Mouse (Mus musculus) Patski (cell line): ENCODE data around the gene Dchs1. TPM values are rescaled to one million over a fixed set of nuclear protein-coding genes. Genes with fewer than 3 reads are reported as not detected.
A peak's percentile ranks its signal among the peaks of the same experiment; 100 is the strongest.
"Not testable (repeated sequence)": the region's sequence is repeated elsewhere in the genome, so short reads cannot be mapped to it uniquely, and the experiment has no call there.

Source experiments
- ATAC-seq: fragments of 100-300 bp; one replicate; pipeline ENCODE4 v1.8.0; 2021
- CTCF ChIA-PET: fragments of 350-600 bp; sonication (Branson Sonifier 250); formaldehyde crosslinking; loops from one replicate; lab custom pipeline; 2022; ENCODE audit warnings: inconsistent platforms; lab: Charles Lee
- POLR2A ChIA-PET: fragments of 350-600 bp; sonication (Branson Sonifier 250); formaldehyde crosslinking; loops from one replicate; lab custom pipeline; 2022; ENCODE audit warnings: antibody characterized with exemption, inconsistent platforms; lab: Charles Lee
- DNase-seq: peaks from one replicate; pipeline ENCODE4 v3.0.0-alpha.2; 2011; ENCODE audit warnings: low read depth, low spot score
- H3K27me3 ChIP-seq: fragments of 371-371 bp; one replicate; pipeline ENCODE4 v1.5.1; 2021
- CTCF ChIP-seq: fragments of 100-300 bp; IDR thresholded peaks from one replicate; pipeline ENCODE4 v1.5.1; 2021
- in situ Hi-C: fragments of 300-500 bp; cut with MboI; formaldehyde crosslinking; loops from 3 replicates; pipeline ENCODE4 v1.11.1; 2018; ENCODE audit warnings: low pct_unique_long_range_greater_than_20kb, mixed read lengths
- polyA plus RNA-seq: library from polyadenylated mRNA; unstranded; gene quantifications from one replicate; pipeline ENCODE4 v1.2.3, GENCODE M21; 2021

Gene Dchs1
- polyA plus RNA-seq, 1 experiment from 2014 or later = not detected

DNA sequence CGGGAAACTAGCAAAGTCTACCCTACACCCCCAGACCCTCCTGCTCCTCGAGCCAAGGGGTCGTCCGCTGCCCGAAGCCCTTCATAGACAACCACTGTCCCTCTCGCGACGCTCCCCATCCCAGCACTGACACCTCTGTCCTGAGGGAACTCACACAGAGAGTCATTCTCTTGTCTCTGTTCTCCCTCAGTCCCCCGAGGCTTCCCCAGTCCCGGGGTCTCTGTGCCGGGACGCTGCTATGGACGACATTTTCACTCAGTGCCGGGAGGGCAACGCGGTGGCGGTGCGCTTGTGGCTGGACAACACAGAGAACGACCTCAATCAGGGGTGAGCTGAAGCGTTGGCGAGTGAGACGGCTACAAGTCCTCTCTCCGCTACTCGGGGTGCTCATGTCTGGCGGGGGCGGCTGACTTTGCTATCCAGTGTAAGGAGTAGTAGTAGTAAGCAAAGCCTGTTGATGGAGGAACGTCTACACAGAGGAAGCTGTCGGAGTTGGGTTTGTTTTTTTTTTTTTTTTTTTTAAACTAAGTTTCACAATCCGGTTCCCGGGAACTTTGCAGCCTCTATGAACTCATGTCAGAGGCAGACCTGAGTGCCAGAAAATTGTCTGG lies 50.4 kb downstream of the Dchs1 start, which contains the start of gene Rrp8:
TSS of gene Rrp8 (minus strand) at position 475 of the 611 bp plus-strand sequence.
- DNase-seq = no peak
- CTCF ChIA-PET = interaction anchor here (0.7 to 1.0 kb wide), 2 partner anchors 15 to 203 kb away, joined by 3 read pairs; partner anchors contain the start of gene Tpp1
- peak; percentile 24 for ATAC-seq
- H3K27me3 ChIP-seq = no peaks in the 10 kb centered on the region
- in situ Hi-C loops = loop anchor here (5.0 to 10.0 kb wide), 3 partner anchors 95 to 342 kb away; partner anchors contain the start of genes Arfip2, Gm45799, Smpd1 and Timm10b
- no peak for TF ChIP-seq CTCF
- POLR2A ChIA-PET = interaction anchor here (0.7 to 1.6 kb wide), 2 partner anchors 71 to 75 kb away, joined by 4 to 7 read pairs; no protein-coding TSS in a partner anchor

DNA sequence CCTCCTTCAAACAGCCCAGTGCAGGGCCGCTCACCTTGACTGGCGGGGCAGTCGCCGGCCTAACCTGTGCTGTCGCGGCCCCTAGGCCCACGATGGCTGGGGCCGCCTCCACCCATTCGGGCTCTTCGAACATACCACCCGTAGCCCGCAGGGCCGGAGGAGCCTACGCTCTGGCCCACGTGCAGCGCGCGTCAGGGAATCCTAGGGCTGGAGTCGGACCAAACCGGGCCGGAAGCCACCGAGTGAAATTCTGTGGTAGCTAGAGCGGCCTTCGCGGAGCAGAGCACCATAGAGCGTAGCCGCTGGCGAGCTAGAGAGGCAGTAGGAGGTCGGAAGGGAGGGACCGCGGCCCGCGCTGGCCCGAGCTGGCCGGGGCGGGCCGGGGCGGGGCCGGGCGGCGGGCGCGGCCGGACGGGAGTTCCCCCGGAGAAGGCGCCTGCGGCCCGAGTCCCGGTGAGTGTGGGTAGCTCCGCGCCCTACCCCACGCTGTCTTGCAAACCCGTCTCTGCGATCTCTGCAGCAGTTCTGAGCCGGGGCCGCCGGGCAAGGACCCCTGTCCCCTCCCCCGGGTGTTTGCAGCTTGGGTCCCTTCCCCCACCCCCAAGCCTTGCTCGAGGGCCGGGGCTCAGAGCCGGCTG lies 51.1 kb downstream of the Dchs1 start, which contains the start of gene Ilk:
TSS of gene Ilk (plus strand) at position 329 of the 638 bp plus-strand sequence.
- CTCF ChIA-PET = interaction anchor here (0.8 to 2.1 kb wide), 3 partner anchors 10 to 202 kb away, joined by 3 to 9 read pairs (median 3); no protein-coding TSS in a partner anchor
- ATAC-seq = peak; percentile 78
- peak; percentile 69 for DNase-seq
- no peaks in the 10 kb centered on the region for H3K27me3 ChIP-seq
- no peak for TF ChIP-seq CTCF
- POLR2A ChIA-PET = interaction anchor here (1.1 kb wide), 1 partner anchor 74 kb away, joined by 3 read pairs; the partner anchor contains the start of gene Mrpl17
- in situ Hi-C loops = loop anchor here (5.0 to 10.0 kb wide), 3 partner anchors 94 to 342 kb away; partner anchors contain the start of genes Arfip2, Gm45799, Smpd1 and Timm10b

DNA sequence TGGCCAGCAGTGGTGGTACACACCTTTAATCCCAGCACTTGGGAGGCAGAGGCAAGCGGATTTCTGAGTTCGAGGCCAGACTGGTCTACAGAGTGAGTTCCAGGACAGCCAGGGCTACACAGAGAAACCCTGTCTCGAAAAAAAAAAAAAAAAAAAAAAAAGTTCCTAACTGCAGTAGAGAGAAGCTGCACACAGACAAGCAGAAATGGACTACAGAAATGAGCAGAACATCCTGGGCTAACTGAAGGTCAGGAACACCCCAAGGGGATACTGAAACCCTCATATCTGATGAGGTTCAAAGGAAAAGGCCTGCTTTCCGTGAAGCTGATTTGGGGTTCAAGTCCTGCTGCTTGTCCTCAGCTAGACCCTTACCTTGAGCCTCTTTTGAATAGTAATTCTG lies 52.0 kb downstream of the Dchs1 start:
- in situ Hi-C loops = loop anchor here (5.0 to 10.0 kb wide), 3 partner anchors 93 to 341 kb away; partner anchors contain the start of genes Arfip2, Gm45799, Smpd1 and Timm10b
- H3K27me3 ChIP-seq, ATAC-seq, DNase-seq: not testable (repeated sequence)
- CTCF ChIA-PET = interaction anchor here (0.8 to 2.1 kb wide), 3 partner anchors 9 to 72 kb away, joined by 3 to 9 read pairs (median 3); no protein-coding TSS in a partner anchor
- POLR2A ChIA-PET = interaction anchor here (0.9 to 1.1 kb wide), 2 partner anchors 9 to 75 kb away, joined by 3 to 5 read pairs; partner anchors contain the start of gene Mrpl17

DNA sequence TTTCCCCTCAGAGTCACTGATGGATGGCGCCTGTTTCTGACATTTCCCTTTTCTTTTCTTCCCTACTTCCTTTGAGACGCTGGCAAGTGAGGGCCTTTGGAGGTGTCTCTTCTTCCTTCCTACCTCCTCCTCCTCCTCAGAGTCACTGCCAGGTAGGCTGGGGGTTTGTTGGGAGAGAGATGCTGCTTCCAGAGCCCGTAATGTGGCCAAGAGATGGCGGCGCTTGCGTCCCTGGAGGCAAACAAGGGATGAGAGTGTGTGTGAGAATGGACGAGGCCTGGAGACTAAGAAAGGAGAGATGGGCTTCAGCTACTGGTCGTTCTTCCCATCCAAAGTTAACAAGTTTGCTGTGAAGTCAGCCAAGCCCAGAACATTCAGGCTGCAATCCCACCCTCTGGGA lies 52.6 kb downstream of the Dchs1 start:
- POLR2A ChIA-PET = no interaction called here
- DNase-seq = no peak
- no peaks in the 10 kb centered on the region for H3K27me3 ChIP-seq
- no peak for TF ChIP-seq CTCF
- CTCF ChIA-PET = interaction anchor here (1.2 to 2.1 kb wide), 2 partner anchors 8 to 15 kb away, joined by 3 to 9 read pairs; no protein-coding TSS in a partner anchor
- in situ Hi-C loops = loop anchor here (5.0 to 10.0 kb wide), 3 partner anchors 93 to 340 kb away; partner anchors contain the start of genes Arfip2, Gm45799, Smpd1 and Timm10b
- ATAC-seq = no peak

DNA sequence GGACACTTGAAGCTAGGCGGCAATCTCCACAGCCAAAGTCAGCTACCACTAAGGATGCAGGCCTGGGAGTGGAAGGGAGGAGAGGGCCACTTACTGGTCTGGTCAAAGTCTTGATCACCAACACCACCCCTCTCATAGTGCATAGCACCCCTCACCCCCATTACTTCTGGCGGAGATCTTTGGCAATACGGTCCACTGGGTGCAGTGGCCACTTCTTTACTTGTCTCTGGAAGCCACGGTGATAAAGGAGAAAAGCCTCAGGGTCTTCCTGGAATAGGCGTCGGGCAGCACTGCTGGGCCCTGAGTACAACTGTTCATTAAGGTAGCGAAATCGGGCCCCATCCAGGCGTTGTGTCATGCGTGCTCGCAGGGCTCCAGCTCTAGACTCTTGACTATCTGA lies 53.6 kb downstream of the Dchs1 start:
- no peaks in the 10 kb centered on the region for H3K27me3 ChIP-seq
- ATAC-seq (no peak), DNase-seq (no peak)
- POLR2A ChIA-PET = no interaction called here
- in situ Hi-C loops = loop anchor here (10.0 kb wide), 2 partner anchors 179 to 339 kb away; partner anchors contain the start of gene Smpd1
- CTCF ChIA-PET = interaction anchor here (1.0 kb wide), 1 partner anchor 74 kb away, joined by 3 read pairs; no protein-coding TSS in a partner anchor
- no peak for TF ChIP-seq CTCF

DNA sequence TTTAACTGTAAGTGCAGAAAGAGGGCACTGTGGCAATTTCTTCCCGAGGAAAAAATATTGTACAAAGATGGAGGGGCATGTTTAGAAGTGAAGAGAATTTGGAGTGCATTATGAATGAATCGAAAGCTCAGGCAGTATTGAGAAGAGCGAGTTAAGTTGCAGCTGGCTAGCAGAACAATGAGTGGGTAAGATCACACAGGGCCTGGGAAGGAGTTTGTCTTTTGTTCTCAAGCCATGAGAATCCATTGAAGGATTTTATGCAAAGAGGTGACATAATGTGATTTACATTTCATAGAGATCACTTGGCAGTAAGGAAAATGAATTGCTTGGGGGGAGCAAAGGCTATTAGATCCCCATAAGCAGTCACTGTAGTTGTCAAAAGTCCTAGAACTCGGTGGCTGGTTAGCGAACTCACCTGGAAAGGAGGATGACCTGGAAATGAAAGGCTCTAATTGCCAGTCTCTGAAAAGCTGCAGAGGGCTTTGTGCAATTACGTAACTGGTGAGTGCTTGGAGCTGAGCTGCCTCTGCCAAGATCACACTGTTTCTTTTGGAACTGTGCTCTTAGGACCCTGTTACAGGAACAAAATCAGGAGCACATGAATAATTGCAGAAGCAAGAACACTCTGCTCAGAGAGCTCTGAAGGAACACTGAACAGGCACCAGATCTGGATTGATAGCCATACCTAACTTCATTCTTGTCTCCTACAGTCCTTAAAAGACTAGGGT lies 58.6 kb downstream of the Dchs1 start:
- ATAC-seq (no peak), DNase-seq (no peak)
- CTCF ChIA-PET = no interaction called here
- H3K27me3 ChIP-seq = no peaks in the 10 kb centered on the region
- TF ChIP-seq CTCF = no peak
- in situ Hi-C loops = no loop called here
- POLR2A ChIA-PET = no interaction called here

DNA sequence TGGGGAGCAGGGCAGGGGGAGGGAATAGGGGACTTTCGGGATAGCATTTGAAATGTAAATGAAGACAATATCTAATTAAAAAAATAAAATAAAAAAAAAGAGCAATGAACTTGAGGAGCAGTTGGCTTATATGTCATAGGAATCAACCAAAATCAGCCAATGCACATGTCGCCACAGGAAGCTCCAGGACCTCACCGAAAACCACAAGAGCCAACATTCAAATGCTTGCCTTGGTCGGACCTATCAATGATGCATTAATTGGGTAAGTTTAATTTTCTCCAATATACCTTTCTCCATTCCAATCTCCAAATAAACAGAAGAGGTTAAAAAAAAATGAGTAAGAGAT lies 60.5 kb downstream of the Dchs1 start:
- no peak for TF ChIP-seq CTCF
- CTCF ChIA-PET = interaction anchor here (1.0 to 2.0 kb wide), 8 partner anchors 8 to 92 kb away, joined by 3 to 13 read pairs (median 6); partner anchors contain the start of gene Taf10
- no peak for ATAC-seq
- in situ Hi-C loops = no loop called here
- POLR2A ChIA-PET = interaction anchor here (1.3 kb wide), 1 partner anchor 9 kb away, joined by 5 read pairs; no protein-coding TSS in a partner anchor
- DNase-seq = no peak
- no peaks in the 10 kb centered on the region for H3K27me3 ChIP-seq

DNA sequence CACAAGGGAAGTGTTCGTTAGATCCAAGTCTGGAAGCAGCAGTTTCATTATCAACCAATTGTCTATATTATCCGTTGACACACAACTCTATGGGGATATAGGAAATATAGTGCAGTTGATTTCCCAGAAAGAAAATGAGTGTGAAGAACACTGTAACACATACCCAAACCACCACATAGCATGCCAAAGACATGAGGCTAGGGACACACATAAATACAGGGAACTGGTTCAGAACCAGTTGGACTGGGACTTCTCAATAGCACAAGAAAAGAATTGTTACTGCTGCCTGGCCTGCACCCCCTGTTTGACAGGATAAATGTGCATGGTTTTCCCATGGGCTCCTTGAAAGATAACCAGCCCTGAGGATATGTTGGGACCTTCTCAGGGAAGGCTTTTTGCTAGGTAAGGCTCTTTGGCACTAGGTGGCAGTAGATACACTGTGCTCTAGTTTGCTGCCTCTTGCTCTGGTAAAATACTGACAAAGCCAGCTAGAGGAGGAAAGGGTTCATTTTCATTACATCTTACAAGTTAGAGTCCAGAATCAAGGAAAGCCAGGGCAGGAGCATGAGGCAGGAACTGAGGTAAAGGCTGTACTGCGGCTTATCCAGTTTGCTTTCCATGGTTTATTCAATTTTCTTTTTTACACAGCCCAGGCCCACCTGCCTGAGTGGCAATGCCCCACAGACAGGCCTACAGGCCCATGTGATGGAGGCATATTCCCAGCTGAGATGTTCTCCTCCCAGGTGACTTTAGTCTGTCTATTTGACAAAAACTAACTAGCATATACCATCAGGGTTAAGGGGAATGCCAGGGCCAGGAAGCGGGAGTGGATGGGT lies 61.1 kb downstream of the Dchs1 start:
- peak; percentile 86 for TF ChIP-seq CTCF
- ChIA-PET POLR2A (interaction anchor here (1.3 kb wide), 1 partner anchor 9 kb away, joined by 5 read pairs; no protein-coding TSS in a partner anchor), CTCF (interaction anchor here (1.0 to 2.0 kb wide), 8 partner anchors 9 to 93 kb away, joined by 3 to 13 read pairs (median 6); partner anchors contain the start of gene Taf10)
- ATAC-seq (peak; percentile 99), DNase-seq (no peak)
- in situ Hi-C loops = no loop called here
- H3K27me3 ChIP-seq = no peaks in the 10 kb centered on the region

DNA sequence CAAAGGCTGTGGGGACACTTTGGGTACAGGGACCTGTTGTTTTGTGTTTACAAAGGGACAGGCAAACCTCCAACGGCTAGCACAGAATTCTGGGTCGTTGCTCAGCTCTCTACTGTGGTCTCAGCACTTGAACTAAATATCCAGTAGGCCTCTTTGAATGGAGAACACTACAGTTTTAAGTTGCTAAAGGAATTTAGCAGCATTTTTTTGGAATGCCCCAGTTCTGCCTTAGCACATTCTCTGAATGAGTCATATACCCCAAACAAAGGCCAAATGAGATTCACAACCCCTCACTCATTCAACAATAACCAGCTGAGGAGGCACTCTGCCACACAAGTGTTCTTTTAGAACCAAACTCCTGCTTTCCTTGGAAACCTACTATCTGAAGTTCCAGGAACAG lies 65.5 kb downstream of the Dchs1 start:
- TF ChIP-seq CTCF = no peak
- DNase-seq = no peak
- no peaks in the 10 kb centered on the region for H3K27me3 ChIP-seq
- ChIA-PET CTCF (interaction anchor here (0.9 to 1.8 kb wide), 4 partner anchors 10 to 95 kb away, joined by 3 to 4 read pairs (median 4); partner anchors contain the start of gene Taf10), POLR2A (no interaction called here)
- in situ Hi-C loops = loop anchor here (25.0 kb wide), 1 partner anchor 1315 kb away; the partner anchor contains the start of gene Olfr713
- no peak for ATAC-seq
